Mouse (Mus musculus): ENCODE data around the gene Vmn1r124.
"Not testable (repeated sequence)": the region's sequence is repeated elsewhere in the genome, so short reads cannot be mapped to it uniquely, and the experiment has no call there.

Gene Vmn1r124

GRCm38 (mm10) chr7:21260517-21260916, at the start of gene Vmn1r124:
Gene Vmn1r124, minus strand, starts transcription at chr7:21260617.
- DNase-seq (ENCODE audit: low spot score in 2 of 2), result not testable (repeated sequence)

- DNase-seq (ENCODE audit: low spot score in 2 of 2), result not testable (repeated sequence)
These were observed 41.0 kb upstream of the Vmn1r124 start, which contains the start of gene Vmn1r126 for GRCm38 (mm10) chr7:21301367-21301766. Gene Vmn1r126, minus strand, starts transcription at chr7:21301467.

GRCm38 (mm10) chr7:21271879-21272278, 11.5 kb upstream of the Vmn1r124 start, which contains the start of gene Vmn1r125:
Gene Vmn1r125, plus strand, starts transcription at chr7:21272179.
- DNase-seq (ENCODE audit: low spot score in 2 of 2), result not testable (repeated sequence)

All from right cerebral cortex, adult 2 months (tissue).